Mouse (Mus musculus) bone marrow macrophage, adult 2 months (primary cell): ENCODE measurements around the gene Aasdh. TPM values are rescaled to one million over a fixed set of nuclear protein-coding genes. Genes with fewer than 3 reads are reported as not detected.

Experiments used
- H3K27ac ChIP-seq: 2 replicates; pipeline ENCODE4 v1.5.1; 2012; ENCODE audit warnings: low read depth, low read length; ENCODE audit not compliant: insufficient read depth
- H3K4me1 ChIP-seq: 2 replicates; pipeline ENCODE4 v1.6.1; 2012; ENCODE audit warnings: low read length; ENCODE audit not compliant: control insufficient read depth, insufficient read depth
- H3K4me3 ChIP-seq: 2 replicates; pipeline ENCODE4 v1.5.1; 2012; ENCODE audit warnings: mild to moderate bottlenecking, low read length, moderate library complexity; ENCODE audit not compliant: insufficient read depth
- CTCF ChIP-seq: IDR thresholded peaks from 2 replicates; pipeline ENCODE4 v1.5.1; 2012; ENCODE audit warnings: low read depth, mild to moderate bottlenecking, low read length, moderate library complexity
- POLR2A ChIP-seq: IDR thresholded peaks from 2 replicates; pipeline ENCODE4 v1.6.1; 2012; ENCODE audit warnings: mild to moderate bottlenecking, low read depth, low read length, borderline replicate concordance
- polyA plus RNA-seq: library from polyadenylated mRNA; stranded (reverse); fragments of >200 nt; gene quantifications from 2 replicates; pipeline ENCODE4 v1.2.4, GENCODE M21; 2012; ENCODE audit not compliant: missing spikeins, insufficient read depth, insufficient read length

Gene Aasdh
- polyA plus RNA-seq, 1 experiment: 19.6 TPM

GRCm38 (mm10) chr5:76843448-76843847 lies 61.9 kb downstream of the Aasdh start:
- TF ChIP-seq POLR2A (no peak), CTCF (peak; percentile 60)
- Histone ChIP-seq H3K27ac (no peak overlapping the region), H3K4me3 (no peak overlapping the region), H3K4me1 (peaks cover 9% of the 10 kb centered on the region)

- Histone ChIP-seq H3K4me1 (no peaks in the 10 kb centered on the region), H3K27ac (no peak overlapping the region), H3K4me3 (no peak overlapping the region)
- TF ChIP-seq CTCF: no peak
- TF ChIP-seq POLR2A: no peak
These were observed 63.5 kb downstream of the Aasdh start for GRCm38 (mm10) chr5:76841859-76842258.

DNA sequence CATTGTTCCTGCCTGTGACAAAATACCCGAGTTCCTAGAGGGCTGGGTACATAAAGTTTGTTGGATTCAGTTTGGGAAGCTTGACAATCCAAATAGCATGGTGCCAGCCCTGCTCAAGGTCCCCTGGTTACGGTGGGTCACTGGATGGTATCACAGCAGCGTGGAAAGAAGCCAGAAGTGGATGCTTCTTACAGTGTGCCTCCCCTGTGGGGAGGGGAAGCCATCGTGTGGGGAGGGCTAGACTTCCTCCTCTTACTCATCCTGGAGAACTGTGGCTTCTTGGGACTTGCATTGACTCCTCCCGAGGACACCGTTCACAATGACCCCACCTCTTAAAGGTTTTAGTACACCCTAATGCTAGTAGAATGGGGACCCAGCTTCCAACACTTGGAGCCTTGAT lies 65.5 kb downstream of the Aasdh start:
- no peak overlapping the region for H3K4me3 ChIP-seq
- no peaks in the 10 kb centered on the region for H3K4me1 ChIP-seq
- H3K27ac ChIP-seq: no peak overlapping the region
- TF ChIP-seq POLR2A (no peak), CTCF (no peak)

- H3K4me3 ChIP-seq: no peak overlapping the region
- TF ChIP-seq POLR2A: no peak
- TF ChIP-seq CTCF: no peak
- no peak overlapping the region for H3K27ac ChIP-seq
- H3K4me1 ChIP-seq: no peaks in the 10 kb centered on the region
These were observed 68.3 kb downstream of the Aasdh start for GRCm38 (mm10) chr5:76837018-76837417.

DNA sequence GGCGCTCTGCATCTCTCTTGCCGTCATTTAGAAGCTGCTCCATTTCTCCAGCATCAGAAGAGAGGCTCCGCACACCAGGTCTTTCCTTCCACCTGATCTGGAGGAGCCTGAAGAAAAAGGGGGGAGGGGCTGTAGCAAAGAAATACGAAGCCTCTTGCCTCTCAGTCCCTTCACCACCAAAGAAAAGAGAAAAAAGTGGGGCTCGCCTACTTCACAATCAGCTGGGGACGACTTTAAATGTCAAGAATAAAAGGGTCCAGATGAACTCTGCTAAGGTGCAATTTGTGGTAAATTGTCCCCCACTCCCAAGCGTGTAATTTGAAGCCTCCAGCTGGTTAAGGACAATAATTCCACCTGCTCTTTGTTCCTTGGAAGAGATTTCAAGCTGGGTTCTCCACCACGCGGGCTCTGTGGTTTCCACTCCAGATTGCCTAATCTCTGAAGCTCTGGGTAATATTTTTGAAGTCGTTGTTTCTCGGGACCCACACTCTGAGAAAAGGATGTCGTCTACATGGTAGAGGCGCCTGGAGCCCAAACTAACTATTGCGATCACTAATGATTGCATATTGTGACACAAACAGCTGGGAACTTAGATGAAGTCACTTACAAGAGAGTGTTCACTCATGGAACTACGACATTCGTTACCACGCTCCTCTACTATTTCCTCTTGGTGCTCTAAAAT lies 72.6 kb downstream of the Aasdh start:
- H3K27ac ChIP-seq: no peak overlapping the region
- TF ChIP-seq CTCF: no peak
- no peak for TF ChIP-seq POLR2A
- H3K4me1 ChIP-seq: no peaks in the 10 kb centered on the region
- H3K4me3 ChIP-seq: no peak overlapping the region

GRCm38 (mm10) chr5:76828527-76829240 lies 76.6 kb downstream of the Aasdh start:
- TF ChIP-seq POLR2A (no peak), CTCF (no peak)
- Histone ChIP-seq H3K27ac (no peak overlapping the region), H3K4me1 (no peaks in the 10 kb centered on the region), H3K4me3 (no peak overlapping the region)

Other genes with a start within 250 kb of the Aasdh start
- 0.48 and 1.2 TPM in 2 replicates for gene C530008M17Rik, start 249.0 kb downstream of the Aasdh start, polyA plus RNA-seq
- gene Paics, start 45.8 kb upstream of the Aasdh start, polyA plus RNA-seq: 109 and 118 TPM in 2 replicates
- 5.4 and 7.6 TPM in 2 replicates for gene Ppat, start 46.1 kb upstream of the Aasdh start, polyA plus RNA-seq
- 73.8 and 81.0 TPM in 2 replicates for gene Srp72, start 69.2 kb upstream of the Aasdh start, polyA plus RNA-seq
- gene Arl9, start 98.5 kb upstream of the Aasdh start, polyA plus RNA-seq: 2.8 TPM in 1 of 2 replicates, not detected in the other
- gene Thegl, start 110.5 kb upstream of the Aasdh start, polyA plus RNA-seq: not detected in 2 replicates
- gene Hopx, start 209.6 kb upstream of the Aasdh start, polyA plus RNA-seq: 1.7 TPM in 1 of 2 replicates, not detected in the other